In genomic region chr13:46162025-46162374, GRCm38 (mm10) we compare ENCODE assay signal across 8 mouse cellular contexts.
DNase-seq lines count a peak whose midpoint lies in the region; ATAC-seq lines count a peak whose summit lies in the region.

No protein-coding gene starts in this region.

- H3K4me3 ChIP-seq in hindbrain, embryonic 16.5 days (ENCODE audit: low read length): peak overlapping the region; percentile 21; the same call in 1 of the 2 replicates

- peaks cover 8% of the 10 kb centered on the region; the same call in 1 of the 2 replicates for H3K4me1 ChIP-seq in hindbrain, embryonic 16.5 days (ENCODE audit: control insufficient read depth, insufficient read depth, low read depth, low read length)

- H3K36me3 ChIP-seq in hindbrain, embryonic 16.5 days (ENCODE audit: control insufficient read depth, insufficient read depth, low read length): no peaks in the 10 kb centered on the region

- H3K27me3 ChIP-seq in hindbrain, embryonic 16.5 days (replicated peaks; ENCODE audit: control insufficient read depth, insufficient read depth, low read length): no peaks in the 10 kb centered on the region

- DNase-seq in NIH3T3 (ENCODE audit: low read depth): peak; percentile 90
- DNase-seq in cerebellum, postnatal 10 days: peak; percentile 86 to 88
- DNase-seq in gastrocnemius, adult 18-20 months (ENCODE audit: low spot score): peak; percentile 78
- peak; percentile 85 for DNase-seq in left cerebral cortex, adult 11 months (ENCODE audit: low spot score)
- peak; percentile 90 to 93 for DNase-seq in right cerebral cortex, adult 2 months (ENCODE audit: low spot score in 2 of 2)
- peak; percentile 60 to 79 for DNase-seq in urinary bladder, postnatal 36 days (ENCODE audit: low spot score in 2 of 2)

- no peaks in the 10 kb centered on the region for H3K9me3 ChIP-seq in hindbrain, embryonic 16.5 days (ENCODE audit: control insufficient read depth, low read length)

- peak; percentile 92 for ATAC-seq in hindbrain, embryonic 16.5 days
- ATAC-seq in megakaryocyte, adult 5-6 weeks (ENCODE audit: poor library complexity, severe bottlenecking): peak; percentile 63

- peak overlapping the region; percentile 47 for H3K9ac ChIP-seq in hindbrain, embryonic 16.5 days (ENCODE audit: low read depth, low read length)

- WGBS in hindbrain, embryonic 16.5 days: under 1% methylated on average over 10 of the region's 10 CpGs

- peak overlapping the region; percentile 49 for H3K4me2 ChIP-seq in hindbrain, embryonic 16.5 days (ENCODE audit: low read length)

- H3K27ac ChIP-seq in hindbrain, embryonic 16.5 days (ENCODE audit: low read depth, low read length): peak overlapping the region; percentile 10; the same call in 1 of the 2 replicates

Comparison
In these comparisons a context has a peak if more than half of its experiments do, and no peak if none do; other contexts are left out.
1. Peak in every context shown above with its lines: DNase-seq, ATAC-seq, H3K4me3 ChIP-seq and H3K27ac ChIP-seq.